Mouse (Mus musculus) forebrain, embryonic 16.5 days (tissue): ENCODE measurements around the gene Cd59a. TPM values are rescaled to one million over a fixed set of nuclear protein-coding genes. Genes with fewer than 3 reads are reported as not detected.
"Not testable (repeated sequence)": the region's sequence is repeated elsewhere in the genome, so short reads cannot be mapped to it uniquely, and the experiment has no call there.

ENCODE experiments used
- ATAC-seq: fragments of 200-750 bp; cut with Nextera tagmentation; 2 replicates; pipeline ENCODE4 v1.8.0; 2017; ENCODE audit warnings: mild to moderate bottlenecking, moderate library complexity
- H3K27ac ChIP-seq: fragments of 300-500 bp; sonication (generic); 2 replicates; pipeline ENCODE4 v1.5.1; 2014; ENCODE audit warnings: low read length, control low read depth
- H3K27me3 ChIP-seq: fragments of 300-500 bp; sonication (generic); replicated peaks from 2 replicates; pipeline ENCODE4 v1.6.1; 2014; ENCODE audit warnings: low read length; ENCODE audit not compliant: control insufficient read depth, insufficient read depth
- H3K36me3 ChIP-seq: fragments of 300-500 bp; sonication (generic); 2 replicates; pipeline ENCODE4 v1.6.1; 2014; ENCODE audit not compliant: control insufficient read depth, insufficient read depth
- H3K4me1 ChIP-seq: fragments of 300-500 bp; sonication (generic); replicated peaks from 2 replicates; pipeline ENCODE4 v1.6.1; 2014; ENCODE audit warnings: low read length; ENCODE audit not compliant: control insufficient read depth, insufficient read depth
- H3K4me2 ChIP-seq: fragments of 300-500 bp; sonication (generic); 2 replicates; pipeline ENCODE4 v1.6.1; 2014; ENCODE audit warnings: mild to moderate bottlenecking, low read length, control low read depth
- H3K4me3 ChIP-seq: fragments of 300-500 bp; sonication (generic); replicated peaks from 2 replicates; pipeline ENCODE4 v1.5.1; 2014; ENCODE audit warnings: mild to moderate bottlenecking, low read length, control low read depth
- H3K9ac ChIP-seq: fragments of 300-500 bp; sonication (generic); replicated peaks from 2 replicates; pipeline ENCODE4 v1.6.1; 2014; ENCODE audit warnings: low read depth, low read length, control low read depth
- H3K9me3 ChIP-seq: fragments of 300-500 bp; sonication (generic); 2 replicates; pipeline ENCODE4 v1.6.1; 2016; ENCODE audit warnings: low read length; ENCODE audit not compliant: control insufficient read depth
- WGBS: fragments of 180-500 bp; shearing (Covaris S2); extraction: QIAGEN DNeasy Blood & Tissue Kit; methylation state at CpG from one replicate; pipeline ENCODE4 v1.1.7; 2014; 5-methylcytosine and 5-hydroxymethylcytosine counted together
- polyA plus RNA-seq: library from polyadenylated mRNA; unstranded; fragments of >200 nt; fragmentation: Nextera tagmentation; extraction: Ambion mirVana; gene quantifications from 2 replicates; pipeline ENCODE4 v1.2.1, GENCODE M21; 2015

The Cd59a gene
- polyA plus RNA-seq, 1 experiment from 2014 or later: 6.3 TPM

- H3K27ac ChIP-seq, H3K36me3 ChIP-seq, H3K4me1 ChIP-seq, H3K4me3 ChIP-seq, H3K9me3 ChIP-seq, H3K4me2 ChIP-seq, ATAC-seq, H3K27me3 ChIP-seq, H3K9ac ChIP-seq: not testable (repeated sequence)
- WGBS: 81% methylated on average over 5 of the region's 5 CpGs
Observed at GRCm38 (mm10) chr2:104078285-104078684, 17.3 kb upstream of the Cd59a start.

GRCm38 (mm10) chr2:104081436-104082050, 14.1 kb upstream of the Cd59a start:
- H3K4me2 ChIP-seq, H3K27me3 ChIP-seq, H3K9me3 ChIP-seq, ATAC-seq, H3K36me3 ChIP-seq, H3K4me3 ChIP-seq, H3K27ac ChIP-seq, H3K4me1 ChIP-seq, H3K9ac ChIP-seq: not testable (repeated sequence)
- WGBS: no CpG with 5 or more reads among the region's 1 CpGs

- Histone ChIP-seq H3K4me2 (no peak overlapping the region), H3K9ac (no peak overlapping the region), H3K27me3 (no peaks in the 10 kb centered on the region), H3K4me1 (no peaks in the 10 kb centered on the region), H3K27ac (no peak overlapping the region), H3K4me3 (no peak overlapping the region), H3K9me3 (no peaks in the 10 kb centered on the region), H3K36me3 (no peaks in the 10 kb centered on the region)
- ATAC-seq: no peak
Observed at GRCm38 (mm10) chr2:104082474-104082873, 13.1 kb upstream of the Cd59a start.

- not testable (repeated sequence) for H3K36me3 ChIP-seq, H3K4me2 ChIP-seq, H3K27me3 ChIP-seq, H3K27ac ChIP-seq, H3K4me1 ChIP-seq, H3K9ac ChIP-seq, H3K9me3 ChIP-seq, ATAC-seq, H3K4me3 ChIP-seq
Observed at GRCm38 (mm10) chr2:104084027-104084426, 11.6 kb upstream of the Cd59a start.

GRCm38 (mm10) chr2:104087562-104087961, 8.0 kb upstream of the Cd59a start:
- not testable (repeated sequence) for H3K4me2 ChIP-seq
- WGBS: 80% methylated on average over 1 of the region's 1 CpGs

GRCm38 (mm10) chr2:104093305-104093704, 2.3 kb upstream of the Cd59a start:
- Histone ChIP-seq H3K36me3 (no peaks in the 10 kb centered on the region), H3K4me2 (no peak overlapping the region), H3K9ac (no peak overlapping the region), H3K27ac (no peak overlapping the region), H3K4me3 (no peak overlapping the region), H3K27me3 (no peaks in the 10 kb centered on the region), H3K4me1 (0 out of 2 replicates have a peak, but pooled peaks cover 3% of the 10 kb centered on the region), H3K9me3 (no peaks in the 10 kb centered on the region)
- 86% methylated on average over 2 of the region's 2 CpGs for WGBS
- no peak for ATAC-seq

More at GRCm38 (mm10) chr2:104087562-104087961, 8.0 kb upstream of the Cd59a start:
- H3K4me1 ChIP-seq, H3K36me3 ChIP-seq, H3K9me3 ChIP-seq, H3K9ac ChIP-seq, H3K27ac ChIP-seq, H3K27me3 ChIP-seq, H3K4me3 ChIP-seq, ATAC-seq: not testable (repeated sequence)

GRCm38 (mm10) chr2:104096256-104096655, 655 bp downstream of the Cd59a start:
- H3K4me3 ChIP-seq: peak overlapping the region; percentile 37
- peak overlapping the region; percentile 44 for H3K4me2 ChIP-seq
- H3K36me3 ChIP-seq: no peaks in the 10 kb centered on the region
- no peaks in the 10 kb centered on the region for H3K9me3 ChIP-seq
- 44% methylated on average over 10 of the region's 10 CpGs for WGBS
- no peaks in the 10 kb centered on the region for H3K27me3 ChIP-seq
- H3K4me1 ChIP-seq: 0 out of 2 replicates have a peak, but pooled peaks cover 3% of the 10 kb centered on the region
- ATAC-seq: no peak
- H3K27ac ChIP-seq: no peak overlapping the region
- no peak overlapping the region for H3K9ac ChIP-seq

GRCm38 (mm10) chr2:104096796-104097195, 1.2 kb downstream of the Cd59a start:
- not testable (repeated sequence) for H3K4me2 ChIP-seq, H3K27ac ChIP-seq, H3K9me3 ChIP-seq, H3K36me3 ChIP-seq, H3K27me3 ChIP-seq, H3K4me1 ChIP-seq, ATAC-seq, H3K4me3 ChIP-seq, H3K9ac ChIP-seq
- 55% methylated on average over 1 of the region's 1 CpGs for WGBS

- H3K4me1 ChIP-seq, H3K4me2 ChIP-seq, H3K9me3 ChIP-seq, H3K36me3 ChIP-seq, H3K27ac ChIP-seq, H3K4me3 ChIP-seq, H3K27me3 ChIP-seq, ATAC-seq, H3K9ac ChIP-seq: not testable (repeated sequence)
- over 99% methylated on average over 4 of the region's 4 CpGs for WGBS
Observed at GRCm38 (mm10) chr2:104097396-104097795, 1.8 kb downstream of the Cd59a start.
